Mouse (Mus musculus) lung, postnatal 0 days (tissue): Measurements from ENCODE around the gene Gm20696.

Source experiments
- CTCF ChIP-seq: IDR thresholded peaks from 2 replicates; pipeline ENCODE4 v1.5.1; 2016; ENCODE audit warnings: antibody characterized with exemption, mild to moderate bottlenecking
- EP300 ChIP-seq: IDR thresholded peaks from 2 replicates; pipeline ENCODE4 v1.6.1; 2016; ENCODE audit warnings: antibody characterized with exemption, mild to moderate bottlenecking, control low read depth

GRCm38 (mm10) chr6:99522359-99523108 is 144.1 kb downstream of the Gm20696 start, which contains the start of gene Foxp1:
- TF ChIP-seq CTCF (no peak), EP300 (peak; percentile 39; the same call in 1 of the 2 replicates)
